Mouse (Mus musculus): ENCODE measurements around the gene Bmf. TPM values are rescaled to one million over a fixed set of nuclear protein-coding genes. Genes with fewer than 3 reads are reported as not detected.

The Bmf gene
- polyA plus RNA-seq, 1 experiment from 2014 or later = 7.1 TPM

GRCm38 (mm10) chr2:118543893-118544799 lies 5.3 kb downstream of the Bmf start:
- peak; percentile 94 for DNase-seq
- peak overlapping the region; percentile 94 for H3K4me2 ChIP-seq
- no peaks in the 10 kb centered on the region for H3K36me3 ChIP-seq (ENCODE audit: insufficient read depth)
- whole genome bisulfite sequencing = 5% methylated on average over 23 of the region's 23 CpGs
- H3K4me1 ChIP-seq (ENCODE audit: insufficient read depth) = peaks cover 75% of the 10 kb centered on the region
- H3K9ac ChIP-seq = peak overlapping the region; percentile 49
- peak overlapping the region; percentile 34 for H3K4me3 ChIP-seq (ENCODE audit: low read depth, low read length)
- H3K9me3 ChIP-seq (ENCODE audit: low read depth, low read length) = no peaks in the 10 kb centered on the region
- no peak for TF ChIP-seq CTCF (IDR thresholded peaks at IDR 0.05; ENCODE audit: low read depth)
- H3K27ac ChIP-seq (ENCODE audit: low read depth) = peak overlapping the region; percentile 97
- ATAC-seq (ENCODE audit: insufficient read depth) = peak; percentile 87
- H3K27me3 ChIP-seq (ENCODE audit: insufficient read depth, low read length) = no peaks in the 10 kb centered on the region

DNA sequence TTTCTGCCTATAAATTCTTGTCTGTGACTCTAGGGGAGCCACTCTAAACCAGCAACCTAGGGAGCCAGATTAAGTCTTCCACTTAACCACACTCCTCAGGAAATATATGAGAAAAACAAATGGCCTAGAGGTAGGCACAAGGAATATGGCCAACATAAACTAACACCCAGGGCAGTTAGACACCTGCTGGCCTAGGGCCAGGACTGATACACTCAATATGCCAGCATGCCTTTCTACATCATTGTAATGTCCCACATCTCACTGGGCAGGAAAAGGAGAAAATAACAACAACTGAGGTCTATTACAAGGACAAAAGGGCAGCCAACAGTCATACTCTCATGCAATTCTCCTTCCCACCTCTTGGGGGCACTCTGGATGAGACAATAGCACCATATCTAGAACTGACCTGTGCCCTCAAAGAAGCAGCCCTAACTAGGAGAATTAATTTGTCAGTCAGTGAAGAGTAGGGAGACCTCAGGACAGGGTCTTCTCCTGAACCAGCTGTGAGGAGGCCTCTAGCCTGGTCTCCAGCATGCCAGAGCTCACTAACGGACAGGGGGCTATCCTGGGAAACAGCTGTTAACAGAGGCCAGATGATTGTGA lies 6.4 kb downstream of the Bmf start:
- no peak for ATAC-seq (ENCODE audit: insufficient read depth)
- peak; percentile 59 for TF ChIP-seq CTCF (IDR thresholded peaks at IDR 0.05; ENCODE audit: low read depth)
- no peak overlapping the region for H3K9ac ChIP-seq

GRCm38 (mm10) chr2:118541716-118542115 lies 7.8 kb downstream of the Bmf start:
- Histone ChIP-seq H3K27me3 (ENCODE audit: insufficient read depth, low read length) (no peaks in the 10 kb centered on the region), H3K27ac (ENCODE audit: low read depth) (peak overlapping the region; percentile 99), H3K4me3 (ENCODE audit: low read depth, low read length) (no peak overlapping the region), H3K9me3 (ENCODE audit: low read depth, low read length) (no peaks in the 10 kb centered on the region), H3K36me3 (ENCODE audit: insufficient read depth) (no peaks in the 10 kb centered on the region), H3K4me2 (no peak overlapping the region), H3K9ac (no peak overlapping the region), H3K4me1 (ENCODE audit: insufficient read depth) (peaks cover 67% of the 10 kb centered on the region)
- no peak for TF ChIP-seq CTCF (IDR thresholded peaks at IDR 0.05; ENCODE audit: low read depth)
- DNase-seq (no peak), ATAC-seq (ENCODE audit: insufficient read depth) (no peak)
- WGBS = 75% methylated on average over 3 of the region's 3 CpGs

More for the DNA sequence above, 6.4 kb downstream of the Bmf start:
- Histone ChIP-seq H3K4me2 (peak overlapping the region; percentile 94; the same call in 1 of the 2 replicates), H3K27ac (ENCODE audit: low read depth) (peak overlapping the region; percentile 97), H3K4me1 (ENCODE audit: insufficient read depth) (peaks cover 72% of the 10 kb centered on the region), H3K36me3 (ENCODE audit: insufficient read depth) (no peaks in the 10 kb centered on the region), H3K27me3 (ENCODE audit: insufficient read depth, low read length) (no peaks in the 10 kb centered on the region), H3K4me3 (ENCODE audit: low read depth, low read length) (no peak overlapping the region), H3K9me3 (ENCODE audit: low read depth, low read length) (no peaks in the 10 kb centered on the region)
- no peak for DNase-seq
- 65% methylated on average over 1 of the region's 1 CpGs for WGBS

GRCm38 (mm10) chr2:118540691-118541117 lies 8.8 kb downstream of the Bmf start:
- H3K27ac ChIP-seq (ENCODE audit: low read depth) = peak overlapping the region; percentile 99
- no peak overlapping the region for H3K4me3 ChIP-seq (ENCODE audit: low read depth, low read length)
- WGBS = 5% methylated on average over 6 of the region's 6 CpGs
- H3K27me3 ChIP-seq (ENCODE audit: insufficient read depth, low read length) = no peaks in the 10 kb centered on the region
- peak; percentile 67 for ATAC-seq (ENCODE audit: insufficient read depth)
- H3K9ac ChIP-seq = peak overlapping the region; percentile 35
- peak overlapping the region; percentile 40 for H3K4me2 ChIP-seq
- no peak for TF ChIP-seq CTCF (IDR thresholded peaks at IDR 0.05; ENCODE audit: low read depth)
- H3K36me3 ChIP-seq (ENCODE audit: insufficient read depth) = no peaks in the 10 kb centered on the region
- H3K4me1 ChIP-seq (ENCODE audit: insufficient read depth) = peaks cover 60% of the 10 kb centered on the region
- no peaks in the 10 kb centered on the region for H3K9me3 ChIP-seq (ENCODE audit: low read depth, low read length)
- peak; percentile 90 for DNase-seq

DNA sequence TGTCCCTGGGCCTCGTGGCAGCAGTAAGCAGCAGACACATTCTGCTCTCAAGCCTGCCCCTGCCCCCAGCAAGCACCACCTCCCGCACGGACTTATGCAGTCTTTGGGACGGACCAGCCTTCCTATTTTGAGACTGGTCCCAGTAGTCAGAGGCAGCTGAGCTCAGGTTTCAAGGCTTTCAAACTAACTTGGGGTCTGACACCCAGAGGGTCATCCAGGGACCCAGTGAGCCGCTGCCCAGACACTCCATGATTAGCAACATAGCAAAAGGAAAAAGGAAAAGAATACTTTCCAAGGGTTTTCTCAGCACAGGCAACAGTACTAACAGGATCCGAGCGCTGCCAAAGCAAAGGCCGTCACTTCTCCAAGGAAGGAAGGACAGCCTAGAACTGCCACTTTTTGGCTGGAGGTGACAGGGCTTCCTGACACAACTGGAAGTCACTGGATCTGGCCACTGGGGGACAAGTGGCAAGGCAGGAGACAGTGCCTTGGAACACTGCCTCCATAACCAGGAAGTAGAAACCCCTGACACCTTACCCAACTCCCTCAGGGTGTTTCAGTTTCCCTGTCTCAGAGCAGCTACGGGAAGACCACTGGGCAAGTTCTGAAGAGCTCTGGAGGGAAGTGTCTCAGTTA lies 9.5 kb downstream of the Bmf start:
- TF ChIP-seq CTCF (IDR thresholded peaks at IDR 0.05; ENCODE audit: low read depth) = no peak
- 25% methylated on average over 9 of the region's 9 CpGs for WGBS
- Histone ChIP-seq H3K4me1 (ENCODE audit: insufficient read depth) (peaks cover 53% of the 10 kb centered on the region), H3K27ac (ENCODE audit: low read depth) (peak overlapping the region; percentile 99), H3K9me3 (ENCODE audit: low read depth, low read length) (no peaks in the 10 kb centered on the region), H3K9ac (peak overlapping the region; percentile 35; the same call in 1 of the 2 replicates), H3K4me2 (peak overlapping the region; percentile 40), H3K27me3 (ENCODE audit: insufficient read depth, low read length) (no peaks in the 10 kb centered on the region), H3K36me3 (ENCODE audit: insufficient read depth) (no peaks in the 10 kb centered on the region), H3K4me3 (ENCODE audit: low read depth, low read length) (no peak overlapping the region)
- peak; percentile 63 for DNase-seq
- no peak for ATAC-seq (ENCODE audit: insufficient read depth)

- Histone ChIP-seq H3K4me2 (no peak overlapping the region), H3K27me3 (ENCODE audit: insufficient read depth, low read length) (no peaks in the 10 kb centered on the region), H3K9me3 (ENCODE audit: low read depth, low read length) (no peaks in the 10 kb centered on the region), H3K27ac (ENCODE audit: low read depth) (peak overlapping the region; percentile 99; the same call in 1 of the 2 replicates), H3K36me3 (ENCODE audit: insufficient read depth) (no peaks in the 10 kb centered on the region), H3K4me1 (ENCODE audit: insufficient read depth) (peaks cover 49% of the 10 kb centered on the region), H3K9ac (no peak overlapping the region), H3K4me3 (ENCODE audit: low read depth, low read length) (no peak overlapping the region)
- DNase-seq = no peak
- ATAC-seq (ENCODE audit: insufficient read depth) = no peak
- no peak for TF ChIP-seq CTCF (IDR thresholded peaks at IDR 0.05; ENCODE audit: low read depth)
- WGBS = 72% methylated on average over 8 of the region's 8 CpGs
These were observed 10.4 kb downstream of the Bmf start for GRCm38 (mm10) chr2:118539040-118539439.

Measured in lung, embryonic 14.5 days (tissue).